Mouse (Mus musculus): ENCODE measurements at regions not wholly inside any gene's neighbourhood (a gene's known extent, or its start where the extent isn't known, plus 50 kb on each side); places are given as distances from the start of the nearest gene placed in this dataset.
A peak's percentile ranks its signal among the peaks of the same experiment; 100 is the strongest.

DNA sequence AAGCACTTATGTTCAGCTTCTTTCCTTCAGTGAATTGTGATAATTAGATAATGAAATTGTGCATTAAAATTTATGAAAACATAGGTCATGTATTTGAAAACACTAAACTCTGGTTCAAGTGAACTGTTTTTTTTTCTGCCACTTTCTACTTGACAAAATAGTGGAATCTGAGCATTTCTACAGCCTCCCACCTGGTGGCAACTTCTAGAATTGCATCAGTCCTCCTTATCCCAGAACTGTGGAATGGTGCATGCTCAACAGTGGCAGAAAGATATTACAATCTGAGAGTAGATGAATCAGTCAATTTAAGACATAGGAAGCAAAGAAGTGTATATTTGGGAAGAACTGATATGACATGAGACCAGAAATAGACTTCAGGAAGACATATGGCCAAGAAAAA, 84.1 kb upstream of the Gm28269 start:
- peak; percentile 40 for DNase-seq

DNA sequence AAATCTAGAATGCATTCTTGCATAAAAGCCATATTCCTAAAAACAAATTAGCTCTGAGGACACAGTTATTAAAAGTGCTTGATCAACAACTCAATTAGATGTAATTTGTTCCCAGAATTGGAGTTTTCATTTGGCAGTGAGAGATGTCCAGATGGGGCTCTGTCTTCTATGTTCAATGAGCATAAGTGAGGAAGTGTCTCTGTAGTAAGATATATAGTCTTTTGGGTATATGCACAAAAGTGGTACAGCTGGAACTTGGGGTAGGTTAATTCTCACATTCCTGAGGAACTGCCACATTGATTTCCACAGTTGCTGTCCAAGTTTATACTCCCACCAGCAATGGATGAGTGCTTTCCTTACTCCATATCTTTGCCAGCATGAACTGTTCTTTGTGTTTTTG, 64.3 kb upstream of the Gm28269 start:
- DNase-seq = no peak

DNA sequence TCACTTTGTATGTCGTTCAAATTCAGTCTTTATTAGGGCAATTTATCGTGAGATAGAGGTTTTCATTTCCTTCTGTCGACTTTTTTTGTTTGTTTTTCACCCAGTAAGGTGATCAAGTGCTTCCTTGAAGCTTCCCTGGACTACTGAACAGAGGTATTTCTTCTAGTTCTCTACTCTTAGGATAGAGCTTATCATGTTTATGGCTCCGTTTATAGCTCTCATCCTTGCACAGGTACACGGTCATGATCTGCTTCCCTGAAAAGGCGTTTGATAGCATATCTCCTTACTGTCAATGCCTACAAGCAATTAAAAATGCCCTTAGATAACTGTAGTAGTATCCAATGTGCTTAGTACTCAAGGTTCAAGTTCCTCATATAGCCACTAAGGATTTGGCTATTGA, 56.9 kb upstream of the Gm28269 start:
- no peak for DNase-seq
